8 mouse cellular contexts compared by ENCODE assay signal in the genomic region with DNA sequence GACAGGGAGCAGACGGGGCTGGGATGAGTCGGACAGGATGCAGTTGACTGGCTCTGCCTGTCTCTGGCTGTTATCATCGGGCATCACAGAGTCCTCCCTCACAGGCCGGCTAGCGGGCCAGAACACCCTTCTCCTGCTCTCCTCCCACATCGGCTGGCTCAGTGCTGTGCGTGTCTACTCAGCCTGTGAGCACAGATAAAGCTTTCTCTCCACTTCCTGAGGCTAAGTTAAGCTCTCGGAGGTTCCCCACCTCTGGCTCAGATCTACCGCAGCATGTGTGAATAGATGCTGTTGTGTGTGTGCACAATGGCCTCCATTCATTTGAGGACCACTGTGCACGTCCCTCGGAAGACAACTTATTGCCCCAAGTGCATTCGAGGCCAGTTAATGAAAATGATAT. TPM values are rescaled to one million over a fixed set of nuclear protein-coding genes. Genes with fewer than 3 reads are reported as not detected.
DNase-seq lines count a peak whose midpoint lies in the region; ATAC-seq and TF ChIP-seq lines count a peak whose summit lies in the region.
"Had no signal": no experiment of that assay in that cellular context is flagged by ENCODE, and none has a peak within 500 bp of the region (broad histone marks: within the 10 kb centered on the region; RNA-seq: fewer than 3 reads in every experiment).

No protein-coding gene starts in this region.

- H3K27me3 ChIP-seq in neural tube, embryonic 13.5 days: no peaks in the 10 kb centered on the region
- no peaks in the 10 kb centered on the region for H3K27me3 ChIP-seq in neural tube, embryonic 15.5 days (replicated peaks)
- H3K27me3 ChIP-seq in heart, postnatal 0 days (ENCODE audit: control insufficient read depth, insufficient read depth, low read length): no peaks in the 10 kb centered on the region

- no peak overlapping the region for H3K27ac ChIP-seq in neural tube, embryonic 13.5 days (replicated peaks)
- H3K27ac ChIP-seq in neural tube, embryonic 15.5 days (replicated peaks): no peak overlapping the region
- H3K27ac ChIP-seq in heart, postnatal 0 days (ENCODE audit: low read depth): peak overlapping the region; percentile 46

- no peaks in the 10 kb centered on the region for H3K9me3 ChIP-seq in neural tube, embryonic 13.5 days
- no peaks in the 10 kb centered on the region for H3K9me3 ChIP-seq in neural tube, embryonic 15.5 days (replicated peaks)
- H3K9me3 ChIP-seq in heart, postnatal 0 days (replicated peaks; ENCODE audit: control insufficient read depth, low read length): no peaks in the 10 kb centered on the region

- ATAC-seq in neural tube, embryonic 13.5 days (ENCODE audit: low read depth): 0 out of 2 replicates have a peak, but pooled peaks have one; percentile 23
- no peak for ATAC-seq in neural tube, embryonic 15.5 days (ENCODE audit: low FRiP score)
- ATAC-seq in heart, postnatal 0 days (ENCODE audit: insufficient read depth, low read depth): peak; percentile 49; the same call in 1 of the 2 replicates
- ATAC-seq in megakaryocyte-erythroid progenitor cell, adult 5-6 weeks (replicated peaks; ENCODE audit: low FRiP score, low TSS enrichment, poor library complexity, severe bottlenecking): peak; percentile 99
- ATAC-seq in cerebellum, adult (ENCODE audit: insufficient number of reproducible peaks, low FRiP score, low TSS enrichment): no peak
- ATAC-seq in granulocyte monocyte progenitor cell, adult 5-6 weeks (replicated peaks; ENCODE audit: poor library complexity, severe bottlenecking): no peak; the same call in 1 of the 2 replicates

- TF ChIP-seq EP300 in heart, postnatal 0 days (IDR thresholded peaks at IDR 0.05; ENCODE audit: low read depth): no peak

- peak; percentile 36 for DNase-seq in embryo, embryonic 9.5 days (ENCODE audit: extremely low spot score)
- peak; percentile 56 for DNase-seq in heart, postnatal 0 days (ENCODE audit: low spot score)

- TF ChIP-seq CTCF in heart, postnatal 0 days (IDR thresholded peaks at IDR 0.05; ENCODE audit: low read depth): no peak

- no peak overlapping the region for H3K4me3 ChIP-seq in neural tube, embryonic 13.5 days
- H3K4me3 ChIP-seq in neural tube, embryonic 15.5 days (replicated peaks): no peak overlapping the region
- H3K4me3 ChIP-seq in heart, postnatal 0 days (ENCODE audit: low read depth, low read length): no peak overlapping the region

- no peaks in the 10 kb centered on the region for H3K36me3 ChIP-seq in neural tube, embryonic 13.5 days
- no peaks in the 10 kb centered on the region for H3K36me3 ChIP-seq in neural tube, embryonic 15.5 days
- H3K36me3 ChIP-seq in heart, postnatal 0 days (replicated peaks; ENCODE audit: control insufficient read depth, insufficient read depth, low read length): no peaks in the 10 kb centered on the region

- no peak overlapping the region for H3K4me2 ChIP-seq in neural tube, embryonic 13.5 days
- no peak overlapping the region for H3K4me2 ChIP-seq in neural tube, embryonic 15.5 days
- H3K4me2 ChIP-seq in heart, postnatal 0 days (ENCODE audit: low read depth, low read length): no peak overlapping the region

- no peak overlapping the region for H3K9ac ChIP-seq in neural tube, embryonic 13.5 days
- no peak overlapping the region for H3K9ac ChIP-seq in neural tube, embryonic 15.5 days (replicated peaks)
- no peak overlapping the region; the same call in 1 of the 2 replicates for H3K9ac ChIP-seq in heart, postnatal 0 days (replicated peaks; ENCODE audit: low read depth, low read length)

- no peaks in the 10 kb centered on the region for H3K4me1 ChIP-seq in neural tube, embryonic 13.5 days (replicated peaks)
- H3K4me1 ChIP-seq in neural tube, embryonic 15.5 days: 0 out of 2 replicates have a peak, but pooled peaks cover 3% of the 10 kb centered on the region
- peaks cover 12% of the 10 kb centered on the region; the same call in 1 of the 2 replicates for H3K4me1 ChIP-seq in heart, postnatal 0 days (ENCODE audit: control insufficient read depth, insufficient read depth)

- 38% methylated on average over 12 of the region's 12 CpGs for WGBS in neural tube, embryonic 13.5 days
- 27% methylated on average over 12 of the region's 12 CpGs for WGBS in neural tube, embryonic 15.5 days
- 15% methylated on average over 12 of the region's 12 CpGs for WGBS in heart, postnatal 0 days

RNA-seq across cellular contexts. Expression of a gene that starts 1.7 kb away (rescaled TPM):
- 0.14 TPM in 1 of 2 replicates, not detected in the other for polyA plus RNA-seq in neural tube, embryonic 13.5 days (2015; fragmentation: Nextera tagmentation; extraction: Ambion mirVana)
- not detected in 2 replicates for polyA plus RNA-seq in neural tube, embryonic 15.5 days (2015; fragmentation: Nextera tagmentation; extraction: Ambion mirVana)
- not detected in 2 replicates for total RNA-seq in heart, postnatal 0 days (2014; rRNA removed; ENCODE audit: low replicate concordance)
- 0.07 TPM in 2 replicates for polyA plus RNA-seq in heart, postnatal 0 days (2015; fragmentation: Nextera tagmentation; extraction: Ambion mirVana)
- total RNA-seq in megakaryocyte-erythroid progenitor cell, adult 5-6 weeks (2014; fragmentation: Nextera tagmentation): not detected in 2 replicates
- total RNA-seq in megakaryocyte-erythroid progenitor cell, adult 5-6 weeks (2017): not detected in 2 replicates
- not detected in 2 replicates for total RNA-seq in granulocyte monocyte progenitor cell, adult 5-6 weeks (2014; fragmentation: Nextera tagmentation)
- not detected in 2 replicates for total RNA-seq in granulocyte monocyte progenitor cell, adult 5-6 weeks (2017)
- polyA plus RNA-seq: cortical plate, adult 2 months had no signal

Comparison
In these comparisons a context has a peak if more than half of its experiments do, and no peak if none do; other contexts are left out.
1. ATAC-seq: peak in neural tube, embryonic 13.5 days (single experiment), heart, postnatal 0 days (single experiment) and megakaryocyte-erythroid progenitor cell, adult 5-6 weeks (single experiment); none in neural tube, embryonic 15.5 days (single experiment), cerebellum, adult (single experiment) and granulocyte monocyte progenitor cell, adult 5-6 weeks (single experiment).